Mouse (Mus musculus) intestine, postnatal 0 days (tissue): ENCODE results near the gene Mcoln2. TPM values are rescaled to one million over a fixed set of nuclear protein-coding genes. Genes with fewer than 3 reads are reported as not detected.

Experiments
- ATAC-seq: fragments of 200-750 bp; cut with Nextera tagmentation; 2 replicates; pipeline ENCODE4 v1.8.0; 2017; ENCODE audit warnings: mild to moderate bottlenecking, moderate TSS enrichment, moderate library complexity
- H3K27ac ChIP-seq: fragments of 300-500 bp; sonication (generic); 2 replicates; pipeline ENCODE4 v1.5.1; 2014; ENCODE audit warnings: mild to moderate bottlenecking, low read depth, low read length, moderate library complexity
- H3K27me3 ChIP-seq: fragments of 300-500 bp; sonication (generic); replicated peaks from 2 replicates; pipeline ENCODE4 v1.6.1; 2014; ENCODE audit warnings: low read length, mixed read lengths; ENCODE audit not compliant: control insufficient read depth, insufficient read depth
- H3K36me3 ChIP-seq: fragments of 300-500 bp; sonication (generic); 2 replicates; pipeline ENCODE4 v1.6.1; 2014; ENCODE audit warnings: mild to moderate bottlenecking, moderate library complexity; ENCODE audit not compliant: control insufficient read depth, insufficient read depth
- H3K4me1 ChIP-seq: fragments of 300-500 bp; sonication (generic); replicated peaks from 2 replicates; pipeline ENCODE4 v1.6.1; 2014; ENCODE audit warnings: antibody characterized with exemption, low read length, mixed read lengths; ENCODE audit not compliant: control insufficient read depth, insufficient read depth
- H3K4me2 ChIP-seq: fragments of 300-500 bp; sonication (generic); replicated peaks from 2 replicates; pipeline ENCODE4 v1.6.1; 2014; ENCODE audit warnings: low read depth, mild to moderate bottlenecking, moderate library complexity
- H3K4me3 ChIP-seq: fragments of 300-500 bp; sonication (generic); 2 replicates; pipeline ENCODE4 v1.5.1; 2014; ENCODE audit warnings: low read depth, low read length
- H3K9ac ChIP-seq: fragments of 300-500 bp; sonication (generic); 2 replicates; pipeline ENCODE4 v1.6.1; 2014; ENCODE audit warnings: mild to moderate bottlenecking, low read depth, low read length
- H3K9me3 ChIP-seq: fragments of 300-500 bp; sonication (generic); 2 replicates; pipeline ENCODE4 v1.6.1; 2016; ENCODE audit warnings: mixed run types; ENCODE audit not compliant: control insufficient read depth
- CTCF ChIP-seq: sonication (generic); IDR thresholded peaks from 2 replicates; pipeline ENCODE4 v1.5.1; 2016; ENCODE audit warnings: low read depth, mild to moderate bottlenecking, control low read depth, antibody characterized with exemption, moderate library complexity
- WGBS: fragments of 180-500 bp; shearing (Covaris S2); extraction: QIAGEN DNeasy Blood & Tissue Kit; methylation state at CpG from one replicate; pipeline ENCODE4 v1.1.7; 2014; 5-methylcytosine and 5-hydroxymethylcytosine counted together
- polyA plus RNA-seq: library from polyadenylated mRNA; unstranded; fragments of >200 nt; fragmentation: Nextera tagmentation; extraction: Ambion mirVana; gene quantifications from 2 replicates; pipeline ENCODE4 v1.2.1, GENCODE M21; 2015

Gene Mcoln2
- polyA plus RNA-seq, 1 experiment from 2014 or later = 6.4 TPM

DNA sequence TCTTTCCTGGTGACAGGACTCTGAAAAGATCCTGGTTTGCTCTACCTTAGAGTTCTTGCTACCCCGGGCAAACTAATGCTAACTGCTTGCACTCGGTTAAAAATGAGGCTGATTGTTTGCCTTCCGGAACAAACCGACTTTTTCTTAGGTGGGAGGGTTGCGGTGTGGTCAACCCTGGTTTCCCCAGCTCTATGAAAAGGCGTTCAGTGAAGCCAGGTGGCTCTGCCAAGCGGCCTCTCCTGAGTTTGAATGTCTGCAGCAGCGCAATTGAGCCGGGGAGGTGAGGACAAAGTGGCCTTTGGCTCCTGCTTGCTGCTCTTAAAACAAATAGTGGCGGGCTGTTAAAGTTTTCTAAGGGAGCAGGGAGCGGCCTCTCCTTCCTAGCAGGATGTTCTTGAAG is 927 bp downstream of the Mcoln2 start:
- Histone ChIP-seq H3K36me3 (no peaks in the 10 kb centered on the region), H3K27ac (peak overlapping the region; percentile 68), H3K4me2 (peak overlapping the region; percentile 91), H3K4me1 (no peaks in the 10 kb centered on the region), H3K9ac (peak overlapping the region; percentile 46), H3K4me3 (peak overlapping the region; percentile 51), H3K27me3 (no peaks in the 10 kb centered on the region), H3K9me3 (no peaks in the 10 kb centered on the region)
- TF ChIP-seq CTCF = no peak
- peak; percentile 63 for ATAC-seq
- 16% methylated on average over 11 of the region's 11 CpGs for WGBS

DNA sequence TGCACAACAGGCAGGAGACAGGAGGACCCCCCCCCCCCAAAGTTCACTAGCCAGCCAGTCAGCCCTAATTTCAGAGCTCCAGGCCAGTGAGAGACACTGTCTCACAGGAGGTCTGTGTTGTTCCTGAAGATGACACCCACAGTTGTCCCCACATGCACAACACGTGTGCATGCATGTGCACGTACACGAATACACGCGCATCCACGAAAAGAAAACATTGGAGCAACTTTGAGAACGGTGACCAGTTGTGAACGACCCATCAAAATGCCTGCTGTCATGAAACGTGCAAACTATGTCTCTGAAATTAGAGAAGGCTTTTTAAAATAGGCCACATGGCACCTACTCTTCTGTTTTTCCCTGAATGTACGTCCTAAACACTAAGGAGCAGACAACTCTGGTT is 1.7 kb downstream of the Mcoln2 start:
- no peak for ATAC-seq
- Histone ChIP-seq H3K36me3 (no peaks in the 10 kb centered on the region), H3K27me3 (no peaks in the 10 kb centered on the region), H3K4me3 (no peak overlapping the region), H3K9me3 (no peaks in the 10 kb centered on the region), H3K9ac (no peak overlapping the region), H3K4me2 (peak overlapping the region; percentile 91; the same call in 1 of the 2 replicates), H3K4me1 (peaks cover 4% of the 10 kb centered on the region; the same call in 1 of the 2 replicates), H3K27ac (no peak overlapping the region)
- no peak for TF ChIP-seq CTCF
- 92% methylated on average over 10 of the region's 10 CpGs for WGBS

DNA sequence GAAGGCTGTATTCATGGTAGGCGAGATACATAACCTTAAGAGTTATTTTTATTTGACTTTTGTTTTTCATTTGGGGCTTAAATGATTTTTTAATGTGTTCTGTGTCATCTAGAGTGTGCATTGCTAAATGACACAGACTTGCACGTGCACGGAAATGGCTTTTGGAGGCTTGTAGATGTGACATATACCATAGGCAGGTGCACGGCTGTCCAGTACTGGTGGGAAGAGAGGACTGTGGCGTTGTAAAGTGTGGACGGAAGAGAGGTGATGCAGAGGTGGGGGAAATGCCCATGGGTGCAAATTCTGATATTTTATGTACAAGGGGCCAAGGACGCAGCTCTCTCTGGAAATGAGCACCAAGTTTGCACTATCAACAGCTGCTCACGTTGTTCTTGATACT is 2.1 kb downstream of the Mcoln2 start:
- Histone ChIP-seq H3K9ac (no peak overlapping the region), H3K27ac (no peak overlapping the region), H3K4me1 (peaks cover 6% of the 10 kb centered on the region; the same call in 1 of the 2 replicates), H3K9me3 (no peaks in the 10 kb centered on the region), H3K27me3 (no peaks in the 10 kb centered on the region), H3K4me2 (no peak overlapping the region), H3K36me3 (no peaks in the 10 kb centered on the region), H3K4me3 (no peak overlapping the region)
- no peak for ATAC-seq
- no peak for TF ChIP-seq CTCF
- WGBS = 91% methylated on average over 8 of the region's 8 CpGs

DNA sequence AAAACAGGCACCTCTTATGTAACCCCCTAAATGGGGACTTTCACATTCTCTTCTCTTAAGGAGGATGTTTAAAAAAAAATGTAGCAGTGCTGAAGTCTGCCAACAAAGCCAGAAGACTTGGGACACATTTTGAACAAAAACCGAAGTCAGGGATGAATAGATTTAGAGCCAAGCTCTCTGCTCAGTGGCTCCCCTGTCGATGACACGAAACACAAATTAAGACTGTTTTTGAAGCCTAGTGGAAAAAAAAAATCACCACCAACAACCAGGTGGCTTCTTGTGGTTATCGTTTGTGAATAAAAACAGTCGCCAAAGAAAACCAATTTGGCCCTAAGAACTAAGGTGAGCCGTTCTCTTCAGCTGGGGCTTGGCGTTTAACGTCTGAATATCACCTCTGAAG is 2.7 kb downstream of the Mcoln2 start:
- WGBS = 89% methylated on average over 8 of the region's 8 CpGs
- no peak overlapping the region for H3K4me2 ChIP-seq
- H3K9me3 ChIP-seq = no peaks in the 10 kb centered on the region
- no peak overlapping the region for H3K4me3 ChIP-seq
- no peak overlapping the region for H3K9ac ChIP-seq
- no peak for TF ChIP-seq CTCF
- ATAC-seq = no peak
- H3K27ac ChIP-seq = no peak overlapping the region
- no peaks in the 10 kb centered on the region for H3K36me3 ChIP-seq
- H3K27me3 ChIP-seq = no peaks in the 10 kb centered on the region
- H3K4me1 ChIP-seq = peaks cover 6% of the 10 kb centered on the region; the same call in 1 of the 2 replicates

DNA sequence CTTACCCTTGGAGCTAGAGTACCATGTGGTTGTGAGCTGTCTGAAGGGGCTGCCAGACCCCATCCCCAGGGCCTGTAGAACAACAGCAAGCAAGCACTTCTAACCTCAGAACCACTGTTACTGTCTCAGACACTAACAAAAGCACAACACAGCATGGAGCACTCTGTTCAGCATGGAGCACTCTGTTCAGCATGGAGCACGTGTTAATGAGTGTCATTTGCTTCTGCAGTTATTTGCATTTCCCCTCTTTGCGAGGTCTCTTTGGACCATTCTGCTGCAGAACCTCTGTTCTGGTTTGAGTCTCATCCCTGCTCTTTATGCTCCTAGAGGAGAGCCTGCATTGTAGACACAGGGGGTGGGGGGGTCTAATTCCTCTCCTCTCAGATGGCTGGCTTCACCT is 3.3 kb downstream of the Mcoln2 start:
- H3K9ac ChIP-seq = no peak overlapping the region
- H3K4me2 ChIP-seq = no peak overlapping the region
- no peaks in the 10 kb centered on the region for H3K27me3 ChIP-seq
- TF ChIP-seq CTCF = no peak
- H3K4me1 ChIP-seq = peaks cover 6% of the 10 kb centered on the region; the same call in 1 of the 2 replicates
- no peak for ATAC-seq
- H3K27ac ChIP-seq = no peak overlapping the region
- no peaks in the 10 kb centered on the region for H3K36me3 ChIP-seq
- no peak overlapping the region for H3K4me3 ChIP-seq
- 88% methylated on average over 2 of the region's 2 CpGs for WGBS
- H3K9me3 ChIP-seq = no peaks in the 10 kb centered on the region

DNA sequence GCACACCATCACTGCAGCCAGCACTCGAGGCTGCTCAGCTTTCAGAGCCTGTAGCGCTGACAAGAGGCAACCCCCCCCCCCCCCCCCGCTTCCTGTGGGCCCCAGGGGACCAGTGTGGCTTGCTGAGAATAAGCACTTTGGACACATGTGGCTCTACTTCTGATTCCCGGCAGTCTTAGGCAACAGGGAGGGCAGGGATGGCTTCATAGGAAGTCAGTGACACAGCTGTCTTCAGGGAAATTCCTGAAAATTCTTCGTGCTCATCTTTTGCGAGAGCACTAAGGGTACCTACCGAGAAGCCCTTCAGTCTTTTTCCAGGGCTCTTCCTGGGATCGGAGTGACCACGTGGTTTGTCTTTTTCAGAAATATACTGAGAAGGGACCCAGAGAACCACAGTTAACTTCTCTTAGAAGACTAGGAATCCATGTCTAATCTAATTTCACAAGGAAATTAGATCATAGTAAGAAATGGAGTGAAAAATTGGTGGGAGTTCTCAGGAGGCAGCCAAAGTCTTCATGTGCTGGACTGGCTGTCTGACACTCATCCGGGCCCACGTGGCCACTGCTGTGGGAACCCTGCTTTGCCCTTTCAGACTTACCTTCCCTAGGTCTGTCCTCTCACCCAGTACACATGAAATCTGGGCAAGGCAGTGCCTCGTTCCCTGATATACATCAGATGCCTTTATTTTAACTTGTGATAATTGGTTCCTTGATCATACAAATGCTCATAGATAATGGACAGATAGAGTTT is 4.4 kb downstream of the Mcoln2 start:
- H3K9ac ChIP-seq = no peak overlapping the region
- TF ChIP-seq CTCF = no peak
- H3K4me1 ChIP-seq = peaks cover 6% of the 10 kb centered on the region; the same call in 1 of the 2 replicates
- H3K27me3 ChIP-seq = no peaks in the 10 kb centered on the region
- H3K36me3 ChIP-seq = no peaks in the 10 kb centered on the region
- H3K9me3 ChIP-seq = no peaks in the 10 kb centered on the region
- H3K27ac ChIP-seq = no peak overlapping the region
- H3K4me3 ChIP-seq = no peak overlapping the region
- ATAC-seq = no peak
- no peak overlapping the region for H3K4me2 ChIP-seq
- 52% methylated on average over 12 of the region's 12 CpGs for WGBS
